Mouse (Mus musculus): Measurements from ENCODE around the gene Arhgdib. TPM values are rescaled to one million over a fixed set of nuclear protein-coding genes. Genes with fewer than 3 reads are reported as not detected.

Gene Arhgdib
- total RNA-seq, 1 experiment, result 20.9 TPM

DNA sequence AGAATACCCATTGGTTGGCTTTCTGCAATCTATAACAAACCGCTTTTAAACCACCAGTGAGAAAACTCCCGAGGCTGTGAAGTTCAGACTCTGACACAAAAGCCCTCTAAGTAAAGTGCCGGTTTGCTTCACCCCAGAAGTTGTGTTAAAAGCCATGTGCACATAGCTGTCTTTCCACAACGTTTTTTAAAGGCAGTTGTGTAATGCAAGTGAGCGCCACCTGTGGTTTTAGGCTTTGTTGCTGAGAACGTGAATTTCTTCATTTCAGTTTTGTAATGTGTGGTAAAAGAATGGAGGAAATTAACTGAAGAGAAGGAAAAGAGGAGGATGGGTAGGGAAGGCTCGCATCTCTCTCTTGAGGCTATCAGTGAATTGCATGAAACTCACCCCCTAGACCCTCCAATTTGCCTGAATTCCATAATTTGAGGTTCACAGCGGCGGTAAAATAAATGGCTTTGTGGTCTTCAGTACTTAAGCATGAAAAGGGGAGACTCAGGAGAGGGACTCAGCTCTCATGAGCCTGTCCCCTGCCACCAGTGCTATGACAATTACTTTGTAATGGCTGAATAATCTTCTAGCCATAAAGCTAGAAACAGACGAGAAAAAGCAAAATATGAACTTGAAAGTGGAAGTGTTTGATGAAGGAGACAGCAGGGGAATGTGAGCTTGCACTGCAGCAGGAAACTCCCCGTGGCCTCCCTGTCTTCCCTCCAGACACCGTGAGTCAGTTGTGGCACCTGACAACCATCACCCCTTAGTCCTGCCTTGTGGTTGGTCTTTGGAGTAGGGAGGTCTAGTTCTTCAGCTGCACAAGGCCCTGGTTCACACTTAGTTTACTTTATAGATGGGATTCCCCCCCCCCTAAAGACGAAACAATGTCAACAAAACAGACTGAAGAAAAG lies 23.2 kb upstream of the Arhgdib start:
- no peaks in the 10 kb centered on the region for H3K9me3 ChIP-seq (ENCODE audit: control insufficient read depth, insufficient read depth, low read depth, low read length)
- in situ Hi-C loops (cut with MboI; ENCODE audit: low sequenced_read_pairs in 2 of 2, unreplicated experiment in 2 of 2), result no loop called here
- no peaks in the 10 kb centered on the region for H3K36me3 ChIP-seq (ENCODE audit: control insufficient read depth, insufficient read depth, low read length, poor library complexity, severe bottlenecking)
- no peak overlapping the region for H3K27ac ChIP-seq (ENCODE audit: insufficient read depth, low read depth, low read length, poor library complexity, severe bottlenecking)
- no peak overlapping the region for H3K4me3 ChIP-seq (ENCODE audit: insufficient read depth in 1 of 2, low read depth in 1 of 2, low read length in 2 of 2, poor library complexity in 1 of 2, severe bottlenecking in 1 of 2)
- peaks cover 3% of the 10 kb centered on the region in 2 experiments; a peak in 1 of 4 replicates for H3K4me1 ChIP-seq (ENCODE audit: control insufficient read depth in 2 of 2, insufficient read depth in 2 of 2, low read length in 2 of 2, poor library complexity in 1 of 2)
- H3K9ac ChIP-seq (ENCODE audit: insufficient read depth, low read depth, low read length, poor library complexity, severe bottlenecking), result no peak overlapping the region
- DNase-seq (ENCODE audit: low read depth, low spot score), result no peak
- TF ChIP-seq CHD2 (IDR thresholded peaks at IDR 0.05; ENCODE audit: low read depth, low read length) (no peak), HCFC1 (IDR thresholded peaks at IDR 0.05; ENCODE audit: borderline replicate concordance, insufficient read depth, low read length) (no peak), ZNF384 (IDR thresholded peaks at IDR 0.05; ENCODE audit: low read depth, low read length) (no peak), MAFK (IDR thresholded peaks at IDR 0.05; ENCODE audit: insufficient read depth, low read depth, low read length) (no peak), ZC3H11A (IDR thresholded peaks at IDR 0.05; ENCODE audit: borderline replicate concordance, low read depth, low read length) (no peak)

DNA sequence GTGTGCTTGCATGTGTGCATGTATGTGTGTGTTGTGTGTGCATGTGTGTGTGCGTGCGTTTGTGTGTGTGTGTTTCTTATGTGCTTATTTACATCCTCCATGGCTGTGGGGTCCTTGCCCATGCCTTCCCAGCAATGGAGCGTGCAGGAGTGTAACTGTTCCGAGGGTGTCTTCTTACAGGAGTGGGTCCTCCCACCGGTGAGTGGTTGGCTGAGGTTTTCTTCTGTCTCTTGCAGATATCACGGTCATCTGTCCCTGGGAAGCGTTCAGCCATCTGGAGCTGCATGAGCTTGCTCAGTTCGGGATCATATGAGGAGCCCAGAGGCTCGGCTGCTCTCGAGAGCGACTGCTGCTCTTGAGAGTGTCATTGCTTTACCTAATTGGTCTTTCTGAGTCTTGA lies 21.3 kb upstream of the Arhgdib start:
- DNase-seq (ENCODE audit: low read depth, low spot score), result no peak
- Histone ChIP-seq H3K4me1 (ENCODE audit: control insufficient read depth in 2 of 2, insufficient read depth in 2 of 2, low read length in 2 of 2, poor library complexity in 1 of 2) (peaks cover 3% of the 10 kb centered on the region in 2 experiments; a peak in 1 of 4 replicates), H3K9me3 (ENCODE audit: control insufficient read depth, insufficient read depth, low read depth, low read length) (no peaks in the 10 kb centered on the region), H3K4me3 (ENCODE audit: insufficient read depth in 1 of 2, low read depth in 1 of 2, low read length in 2 of 2, poor library complexity in 1 of 2, severe bottlenecking in 1 of 2) (no peak overlapping the region), H3K27ac (ENCODE audit: insufficient read depth, low read depth, low read length, poor library complexity, severe bottlenecking) (no peak overlapping the region), H3K9ac (ENCODE audit: insufficient read depth, low read depth, low read length, poor library complexity, severe bottlenecking) (no peak overlapping the region), H3K36me3 (ENCODE audit: control insufficient read depth, insufficient read depth, low read length, poor library complexity, severe bottlenecking) (no peaks in the 10 kb centered on the region)
- in situ Hi-C loops (cut with MboI; ENCODE audit: low sequenced_read_pairs in 2 of 2, unreplicated experiment in 2 of 2), result no loop called here
- TF ChIP-seq ZNF384 (IDR thresholded peaks at IDR 0.05; ENCODE audit: low read depth, low read length) (no peak), MAFK (IDR thresholded peaks at IDR 0.05; ENCODE audit: insufficient read depth, low read depth, low read length) (no peak), CHD2 (IDR thresholded peaks at IDR 0.05; ENCODE audit: low read depth, low read length) (no peak), ZC3H11A (IDR thresholded peaks at IDR 0.05; ENCODE audit: borderline replicate concordance, low read depth, low read length) (no peak), HCFC1 (IDR thresholded peaks at IDR 0.05; ENCODE audit: borderline replicate concordance, insufficient read depth, low read length) (no peak)

DNA sequence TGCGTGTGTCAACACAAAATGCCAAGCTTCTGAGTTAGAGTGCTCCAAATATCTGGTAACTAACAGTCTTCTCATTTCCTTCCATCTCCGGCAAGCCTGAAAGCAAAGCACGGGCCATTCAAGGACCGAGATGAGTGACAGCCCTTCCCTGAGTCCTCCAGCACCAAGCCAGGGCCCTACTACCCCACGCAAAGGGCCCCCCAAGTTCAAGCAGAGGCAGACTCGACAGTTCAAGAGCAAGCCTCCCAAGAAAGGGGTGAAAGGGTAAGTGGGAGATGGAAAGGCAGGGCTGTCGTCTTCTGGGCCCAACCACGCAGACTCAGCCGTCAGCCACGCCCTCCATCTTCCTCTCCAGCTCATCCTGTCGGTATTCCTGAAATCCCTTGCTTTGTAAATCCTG lies 17.4 kb upstream of the Arhgdib start:
- DNase-seq (ENCODE audit: low read depth, low spot score), result no peak
- H3K9ac ChIP-seq (ENCODE audit: insufficient read depth, low read depth, low read length, poor library complexity, severe bottlenecking), result no peak overlapping the region

DNA sequence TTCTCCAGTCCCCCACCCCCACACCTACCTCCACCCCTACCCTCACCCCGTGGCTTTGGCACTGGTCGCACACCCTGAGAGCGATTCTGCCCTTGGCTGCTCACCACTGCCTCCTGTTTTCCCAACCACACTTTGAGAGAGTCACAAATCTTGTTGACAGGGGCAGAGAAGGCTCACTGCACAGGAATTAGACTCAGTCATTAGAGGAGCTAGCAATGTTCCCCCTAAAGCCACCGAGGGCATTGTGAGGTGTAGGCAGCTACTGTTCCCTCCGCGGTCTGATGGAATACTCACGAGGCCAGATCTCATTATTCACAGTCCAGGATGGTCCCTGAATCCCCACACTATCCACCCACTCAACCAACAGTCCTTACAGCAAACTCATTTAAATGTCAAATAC lies 15.4 kb upstream of the Arhgdib start:
- no peak for TF ChIP-seq HCFC1 (IDR thresholded peaks at IDR 0.05; ENCODE audit: borderline replicate concordance, insufficient read depth, low read length)
- no peak for TF ChIP-seq ZNF384 (IDR thresholded peaks at IDR 0.05; ENCODE audit: low read depth, low read length)
- no peak for TF ChIP-seq CHD2 (IDR thresholded peaks at IDR 0.05; ENCODE audit: low read depth, low read length)
- no peak for TF ChIP-seq ZC3H11A (IDR thresholded peaks at IDR 0.05; ENCODE audit: borderline replicate concordance, low read depth, low read length)
- no peak for TF ChIP-seq MAFK (IDR thresholded peaks at IDR 0.05; ENCODE audit: insufficient read depth, low read depth, low read length)
- no peak for DNase-seq (ENCODE audit: low read depth, low spot score)
- in situ Hi-C loops (cut with MboI; ENCODE audit: low sequenced_read_pairs in 2 of 2, unreplicated experiment in 2 of 2), result no loop called here

More for the DNA sequence above, 17.4 kb upstream of the Arhgdib start:
- in situ Hi-C loops (cut with MboI; ENCODE audit: low sequenced_read_pairs in 2 of 2, unreplicated experiment in 2 of 2), result no loop called here
- Histone ChIP-seq H3K36me3 (ENCODE audit: control insufficient read depth, insufficient read depth, low read length, poor library complexity, severe bottlenecking) (no peaks in the 10 kb centered on the region), H3K9me3 (ENCODE audit: control insufficient read depth, insufficient read depth, low read depth, low read length) (no peaks in the 10 kb centered on the region), H3K4me3 (ENCODE audit: insufficient read depth in 1 of 2, low read depth in 1 of 2, low read length in 2 of 2, poor library complexity in 1 of 2, severe bottlenecking in 1 of 2) (no peak overlapping the region), H3K4me1 (ENCODE audit: control insufficient read depth in 2 of 2, insufficient read depth in 2 of 2, low read length in 2 of 2, poor library complexity in 1 of 2) (peaks cover 0 to 5% of the 10 kb centered on the region in 2 experiments; a peak in 1 of 4 replicates), H3K27ac (ENCODE audit: insufficient read depth, low read depth, low read length, poor library complexity, severe bottlenecking) (no peak overlapping the region)
- TF ChIP-seq MAFK (IDR thresholded peaks at IDR 0.05; ENCODE audit: insufficient read depth, low read depth, low read length), result no peak
- TF ChIP-seq HCFC1 (IDR thresholded peaks at IDR 0.05; ENCODE audit: borderline replicate concordance, insufficient read depth, low read length), result no peak
- TF ChIP-seq ZNF384 (IDR thresholded peaks at IDR 0.05; ENCODE audit: low read depth, low read length), result no peak
- TF ChIP-seq CHD2 (IDR thresholded peaks at IDR 0.05; ENCODE audit: low read depth, low read length), result no peak
- no peak for TF ChIP-seq ZC3H11A (IDR thresholded peaks at IDR 0.05; ENCODE audit: borderline replicate concordance, low read depth, low read length)

More for the DNA sequence above, 15.4 kb upstream of the Arhgdib start:
- no peak overlapping the region for H3K4me3 ChIP-seq (ENCODE audit: insufficient read depth in 1 of 2, low read depth in 1 of 2, low read length in 2 of 2, poor library complexity in 1 of 2, severe bottlenecking in 1 of 2)
- H3K27ac ChIP-seq (ENCODE audit: insufficient read depth, low read depth, low read length, poor library complexity, severe bottlenecking), result no peak overlapping the region
- no peak overlapping the region for H3K9ac ChIP-seq (ENCODE audit: insufficient read depth, low read depth, low read length, poor library complexity, severe bottlenecking)
- H3K4me1 ChIP-seq (ENCODE audit: control insufficient read depth in 2 of 2, insufficient read depth in 2 of 2, low read length in 2 of 2, poor library complexity in 1 of 2), result peaks cover 0 to 5% of the 10 kb centered on the region in 2 experiments; a peak in 1 of 4 replicates
- H3K36me3 ChIP-seq (ENCODE audit: control insufficient read depth, insufficient read depth, low read length, poor library complexity, severe bottlenecking), result no peaks in the 10 kb centered on the region
- no peaks in the 10 kb centered on the region for H3K9me3 ChIP-seq (ENCODE audit: control insufficient read depth, insufficient read depth, low read depth, low read length)

Data from ES-E14 (cell line).